Mouse (Mus musculus): ENCODE measurements around the gene Dnase2a.

- TF ChIP-seq CTCF (IDR thresholded peaks at IDR 0.05) (no peak), EP300 (IDR thresholded peaks at IDR 0.05) (no peak)
Measured at GRCm38 (mm10) chr8:84933767-84934559, 25.6 kb downstream of the Dnase2a start.

Measured in lung, postnatal 0 days (tissue).